Mouse (Mus musculus) G1E (cell line): ENCODE results near the gene 9130230L23Rik. TPM values are rescaled to one million over a fixed set of nuclear protein-coding genes. Genes with fewer than 3 reads are reported as not detected.

Source experiments
- ATAC-seq: 2 replicates; pipeline ENCODE4 v1.8.0; 2016; ENCODE audit warnings: mild to moderate bottlenecking; ENCODE audit not compliant: insufficient number of reproducible peaks, poor library complexity, low FRiP score, severe bottlenecking; ENCODE audit errors: extremely low read depth
- DNase-seq: peaks from one replicate; pipeline ENCODE4 v3.0.0; 2012; ENCODE audit warnings: low spot score
- H3K27me3 ChIP-seq: 2 replicates; pipeline ENCODE4 v1.6.1; 2012; ENCODE audit warnings: mild to moderate bottlenecking, low read length, inconsistent platforms; ENCODE audit not compliant: insufficient read depth
- H3K36me3 ChIP-seq: replicated peaks from 2 replicates; pipeline ENCODE3; 2012; ENCODE audit warnings: mild to moderate bottlenecking, inconsistent platforms
- H3K4me1 ChIP-seq: 2 replicates; pipeline ENCODE4 v1.6.1; 2012; ENCODE audit warnings: low read depth, low read length, inconsistent platforms, mixed read lengths; ENCODE audit not compliant: insufficient read depth
- H3K4me3 ChIP-seq: 2 replicates; pipeline ENCODE4 v1.5.1; 2012; ENCODE audit warnings: low read depth, mild to moderate bottlenecking, inconsistent platforms, low read length, moderate library complexity, mixed read lengths
- H3K9me3 ChIP-seq: replicated peaks from 2 replicates; pipeline ENCODE4 v1.6.1; 2012; ENCODE audit warnings: inconsistent platforms
- CTCF ChIP-seq: IDR thresholded peaks from 2 replicates; pipeline ENCODE4 v1.5.1; 2012; ENCODE audit warnings: low read depth, low read length, inconsistent platforms, mixed read lengths
- GATA1 ChIP-seq: IDR thresholded peaks from 2 replicates; pipeline ENCODE4 v1.6.1; 2012; ENCODE audit warnings: borderline replicate concordance, low read length, inconsistent platforms, mixed read lengths
- GATA2 ChIP-seq: IDR thresholded peaks from 2 replicates; pipeline ENCODE4 v1.6.1; 2012; ENCODE audit warnings: low read depth, low read length, inconsistent platforms, borderline replicate concordance
- POLR2AphosphoS5 ChIP-seq: IDR thresholded peaks from 2 replicates; pipeline ENCODE4 v1.6.1; 2012; ENCODE audit warnings: low read depth, low read length, inconsistent platforms; ENCODE audit not compliant: insufficient replicate concordance
- TAL1 ChIP-seq: conservative IDR thresholded peaks from 2 replicates; pipeline ENCODE4 v1.6.1; 2012; ENCODE audit warnings: low read depth, low read length, inconsistent platforms, mixed read lengths
- polyA plus RNA-seq: library from polyadenylated mRNA; stranded (reverse); fragments of >175 nt; gene quantifications from 2 replicates; pipeline ENCODE4 v1.2.3, GENCODE M21; 2012
- total RNA-seq, 2 experiments: library from RNA; stranded (forward) in 1 of 2; stranded (reverse) in 1 of 2; fragments of 200-1000 nt in 1 of 2; fragments of >200 nt in 1 of 2; fragmentation: Nextera tagmentation in 1 of 2; gene quantifications; 2 replicates each; pipeline ENCODE4 v1.2.3; 2014 to 2017

The 9130230L23Rik gene
- total and polyA plus RNA-seq, 3 experiments = 0.49 TPM; not detected in 2

- TF ChIP-seq CTCF (no peak), GATA2 (no peak), POLR2AphosphoS5 (no peak), TAL1 (no peak), GATA1 (no peak)
- H3K9me3 ChIP-seq = no peaks in the 10 kb centered on the region
- no peak for DNase-seq
Observed at GRCm38 (mm10) chr5:66008245-66008967, 4.3 kb upstream of the 9130230L23Rik start.

GRCm38 (mm10) chr5:66005041-66005678 lies 1.1 kb upstream of the 9130230L23Rik start:
- Histone ChIP-seq H3K36me3 (no peaks in the 10 kb centered on the region), H3K4me3 (no peak overlapping the region), H3K4me1 (no peaks in the 10 kb centered on the region), H3K9me3 (no peaks in the 10 kb centered on the region), H3K27me3 (peaks cover 3% of the 10 kb centered on the region; the same call in 1 of the 2 replicates)
- no peak for DNase-seq
- ATAC-seq = no peak
- TF ChIP-seq CTCF = no peak
- TF ChIP-seq TAL1 = no peak
- TF ChIP-seq POLR2AphosphoS5 = no peak
- no peak for TF ChIP-seq GATA2
- TF ChIP-seq GATA1 = no peak

More at GRCm38 (mm10) chr5:66008245-66008967, 4.3 kb upstream of the 9130230L23Rik start:
- H3K27me3 ChIP-seq = no peaks in the 10 kb centered on the region
- H3K4me1 ChIP-seq = no peaks in the 10 kb centered on the region
- H3K36me3 ChIP-seq = no peaks in the 10 kb centered on the region
- no peak overlapping the region for H3K4me3 ChIP-seq
- ATAC-seq = no peak

DNA sequence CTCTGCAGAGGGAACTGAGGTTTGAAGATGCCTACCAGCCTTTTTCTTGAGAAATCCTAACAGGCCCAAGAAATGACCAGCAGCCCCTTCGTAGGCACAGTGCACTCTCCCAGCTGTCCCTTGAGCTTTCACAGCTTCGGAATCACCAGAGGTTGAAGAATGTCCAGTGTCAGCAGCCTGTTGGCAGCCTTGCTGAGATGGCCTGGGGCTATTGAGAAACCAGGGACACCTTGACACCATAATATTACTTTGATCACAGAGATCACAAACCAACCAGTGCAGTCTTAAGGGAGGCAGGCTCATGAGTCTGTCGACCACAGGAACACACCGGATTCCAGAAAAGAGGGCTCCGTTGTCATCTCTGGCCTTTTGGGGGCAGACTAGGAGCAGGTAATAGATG lies 2.9 kb downstream of the 9130230L23Rik start:
- DNase-seq (no peak), ATAC-seq (no peak)
- TF ChIP-seq POLR2AphosphoS5 = no peak
- no peak for TF ChIP-seq CTCF
- TF ChIP-seq GATA2 = no peak
- no peak for TF ChIP-seq TAL1
- TF ChIP-seq GATA1 = no peak
- no peaks in the 10 kb centered on the region for H3K36me3 ChIP-seq
- no peaks in the 10 kb centered on the region for H3K4me1 ChIP-seq
- no peak overlapping the region for H3K4me3 ChIP-seq
- H3K9me3 ChIP-seq = no peaks in the 10 kb centered on the region
- peaks cover 3% of the 10 kb centered on the region; the same call in 1 of the 2 replicates for H3K27me3 ChIP-seq

DNA sequence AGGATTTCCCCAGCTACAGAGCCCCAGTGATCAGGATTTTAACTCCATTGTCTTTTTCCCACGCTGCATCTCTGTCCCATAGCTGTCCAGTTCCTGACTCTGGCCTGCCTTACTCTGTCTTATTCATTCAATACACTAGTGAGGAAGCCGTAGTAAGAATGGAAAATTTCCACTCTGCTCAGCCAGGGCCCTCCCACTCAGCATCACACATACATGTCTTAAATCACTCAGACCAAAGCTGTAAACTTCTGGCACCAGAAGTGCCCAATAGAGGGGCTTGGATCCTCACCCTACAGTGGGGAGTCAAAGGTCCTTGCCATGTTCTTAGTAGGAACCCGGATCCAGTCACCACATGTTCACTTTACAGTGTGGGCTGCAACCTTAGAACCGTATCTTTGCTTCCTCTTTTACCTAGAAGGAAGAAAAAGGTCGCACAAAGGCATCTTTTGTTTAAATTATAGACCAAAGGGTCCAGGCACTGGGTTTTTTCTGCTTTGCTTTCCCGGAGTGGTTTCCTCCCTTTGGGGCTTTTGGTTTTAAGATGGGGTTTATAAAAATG lies 3.4 kb downstream of the 9130230L23Rik start:
- H3K9me3 ChIP-seq = no peaks in the 10 kb centered on the region
- TF ChIP-seq GATA1 (no peak), GATA2 (no peak), CTCF (no peak), TAL1 (no peak), POLR2AphosphoS5 (no peak)
- ATAC-seq (no peak), DNase-seq (no peak)
- H3K4me3 ChIP-seq = no peak overlapping the region
- H3K4me1 ChIP-seq = no peaks in the 10 kb centered on the region
- H3K36me3 ChIP-seq = no peaks in the 10 kb centered on the region
- peaks cover 3% of the 10 kb centered on the region; the same call in 1 of the 2 replicates for H3K27me3 ChIP-seq

- H3K27me3 ChIP-seq = peaks cover 3% of the 10 kb centered on the region; the same call in 1 of the 2 replicates
- TF ChIP-seq GATA1 = no peak
- TF ChIP-seq POLR2AphosphoS5 = no peak
- no peak for TF ChIP-seq CTCF
- TF ChIP-seq TAL1 = no peak
- TF ChIP-seq GATA2 = no peak
Observed at GRCm38 (mm10) chr5:66000074-66000473, 4.0 kb downstream of the 9130230L23Rik start.

DNA sequence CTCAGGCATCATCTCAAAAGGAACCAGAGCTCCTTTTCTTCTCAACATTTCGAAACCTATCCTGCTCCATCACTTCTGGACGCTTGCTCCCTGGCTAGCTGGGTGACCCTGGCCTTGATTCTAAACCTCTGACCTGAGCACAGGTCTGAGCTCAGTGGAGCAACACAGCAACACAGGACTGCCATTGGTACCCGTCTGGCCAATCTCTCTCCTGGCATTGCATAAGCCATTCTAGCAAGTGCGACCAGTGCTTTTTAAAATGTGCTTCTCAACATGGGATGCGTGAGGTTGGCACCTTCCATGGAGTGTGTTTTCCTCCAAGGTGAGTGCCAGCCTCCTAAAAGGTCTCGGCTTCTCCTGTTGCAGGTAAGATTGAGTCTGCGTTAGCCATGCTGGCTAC lies 5.0 kb downstream of the 9130230L23Rik start:
- no peaks in the 10 kb centered on the region for H3K9me3 ChIP-seq
- ATAC-seq = no peak
- no peak for DNase-seq
- peaks cover 3% of the 10 kb centered on the region; the same call in 1 of the 2 replicates for H3K27me3 ChIP-seq
- no peak overlapping the region for H3K4me3 ChIP-seq
- TF ChIP-seq TAL1 = no peak
- no peaks in the 10 kb centered on the region for H3K36me3 ChIP-seq
- no peaks in the 10 kb centered on the region for H3K4me1 ChIP-seq

More at GRCm38 (mm10) chr5:66000074-66000473, 4.0 kb downstream of the 9130230L23Rik start:
- ATAC-seq (no peak), DNase-seq (no peak)
- H3K9me3 ChIP-seq = no peaks in the 10 kb centered on the region
- H3K4me1 ChIP-seq = no peaks in the 10 kb centered on the region
- H3K36me3 ChIP-seq = no peaks in the 10 kb centered on the region
- no peak overlapping the region for H3K4me3 ChIP-seq
